Mouse (Mus musculus): ENCODE measurements around the gene Plekhh3. TPM values are rescaled to one million over a fixed set of nuclear protein-coding genes. Genes with fewer than 3 reads are reported as not detected.

Plekhh3 gene
- polyA plus RNA-seq (2014; fragmentation: Illumina TruSeq; extraction: RNeasy Lipid Tissue Mini Kit (QIAGEN cat#74804); ENCODE audit: low read depth, low replicate concordance), result not detected

DNA sequence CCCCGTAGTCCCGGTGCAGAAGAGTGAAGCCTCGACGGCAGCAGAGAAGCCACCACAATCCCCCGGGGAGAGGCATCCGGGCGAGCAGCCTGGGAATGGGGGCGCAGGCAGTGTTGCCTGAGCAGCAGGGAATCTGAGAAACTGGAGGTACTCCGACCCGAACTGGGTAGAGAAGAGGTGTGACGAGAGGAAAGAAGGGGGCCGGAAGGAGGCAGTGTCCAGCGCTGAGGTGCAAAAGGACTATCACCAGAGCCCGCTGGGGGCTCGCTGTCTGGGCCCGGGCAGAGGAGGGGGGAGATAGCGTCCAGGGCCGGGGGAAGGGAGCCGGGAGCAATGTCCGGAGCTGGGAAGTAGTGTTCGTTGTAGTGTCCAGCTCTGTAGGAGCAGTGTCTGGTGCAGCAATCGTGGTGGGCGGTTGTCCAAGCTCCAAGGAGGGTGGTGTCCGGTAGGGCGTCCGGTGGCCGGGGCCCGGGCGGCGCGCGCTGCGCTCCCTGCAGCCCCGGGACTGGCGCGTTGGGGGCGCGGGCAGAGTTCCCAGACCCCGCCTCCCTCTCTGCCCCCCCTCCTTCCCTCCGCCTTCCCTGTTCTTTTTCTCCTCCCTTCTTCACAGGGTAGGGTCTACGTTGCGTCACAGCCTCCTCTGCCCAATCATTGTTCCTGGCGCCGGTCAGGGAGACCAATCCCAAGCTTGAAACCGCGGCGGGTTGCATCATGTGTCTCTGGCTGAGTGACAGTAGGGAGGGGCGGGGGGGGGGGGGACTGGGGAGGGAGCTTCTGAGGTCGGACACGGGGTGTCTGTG, at the start of gene Plekhh3:
Plekhh3 (minus strand) TSS at position 541 of the 800 bp plus-strand sequence.

DNA sequence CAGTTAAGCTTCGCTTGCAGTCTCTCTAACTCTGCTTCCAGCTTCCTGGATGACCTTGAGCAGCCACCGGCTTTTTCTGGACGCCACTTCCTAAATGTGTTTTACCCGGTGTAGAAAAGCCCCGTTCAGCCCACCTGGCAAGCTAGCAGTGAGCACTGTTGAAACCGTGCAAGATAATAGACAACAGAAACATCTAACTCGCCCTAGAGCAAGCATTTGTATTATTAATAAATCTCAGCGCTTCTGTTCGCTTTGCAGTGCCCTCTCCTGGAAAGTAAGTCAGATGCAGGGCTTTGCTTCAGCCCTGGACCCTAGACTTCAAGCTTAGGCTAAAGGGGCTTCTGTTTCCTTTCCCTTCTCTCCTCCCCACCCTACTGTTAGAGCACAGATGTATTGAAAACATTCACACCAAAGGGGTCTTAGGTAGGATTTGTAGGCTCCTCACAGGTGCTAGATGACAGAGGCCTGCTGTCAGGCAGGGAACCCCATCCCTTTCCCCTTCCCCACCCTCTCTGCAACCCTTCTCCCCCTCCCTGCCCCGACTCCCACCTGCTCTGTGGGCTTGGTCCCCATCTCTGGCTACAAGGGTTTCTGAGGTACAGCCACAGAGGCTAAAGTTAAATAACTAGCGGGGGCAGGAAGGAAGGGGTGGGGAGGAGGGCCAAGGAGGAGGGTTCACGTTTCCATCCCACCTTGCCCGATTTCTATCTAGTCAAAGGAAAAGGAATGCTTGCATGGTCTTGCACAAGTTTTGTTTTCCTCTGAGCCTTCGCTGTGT, 3.9 kb upstream of the Plekhh3 start, which contains the start of gene Ccr10:
Ccr10 (minus strand) TSS at position 593 of the 778 bp plus-strand sequence.

DNA sequence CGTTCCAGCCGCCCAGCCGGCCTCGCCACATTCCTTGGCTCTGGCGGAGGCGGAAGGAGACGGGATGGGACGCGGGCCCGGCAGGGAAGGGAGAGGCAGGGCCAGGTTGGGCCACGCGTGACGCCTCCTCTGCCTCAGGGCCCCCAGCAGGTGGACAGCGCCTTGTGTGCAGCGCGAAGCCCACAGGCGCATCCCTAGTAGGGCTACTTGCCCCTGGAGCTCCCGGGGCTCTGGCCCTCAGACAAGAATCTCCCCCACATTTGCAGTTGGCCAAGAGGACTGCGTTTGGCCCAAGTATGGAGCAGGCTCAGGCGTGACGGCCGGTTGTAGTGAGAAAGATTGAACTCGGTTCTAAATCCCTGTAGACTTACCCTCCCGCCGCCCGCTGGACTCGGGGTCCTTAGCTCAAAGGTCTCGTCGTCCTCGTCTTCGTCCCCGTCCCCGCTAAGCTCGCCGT, 769 bp downstream of the Plekhh3 start, which contains the start of gene Cntnap1:
Cntnap1 (plus strand) TSS at position 170 of the 457 bp plus-strand sequence.

DNA sequence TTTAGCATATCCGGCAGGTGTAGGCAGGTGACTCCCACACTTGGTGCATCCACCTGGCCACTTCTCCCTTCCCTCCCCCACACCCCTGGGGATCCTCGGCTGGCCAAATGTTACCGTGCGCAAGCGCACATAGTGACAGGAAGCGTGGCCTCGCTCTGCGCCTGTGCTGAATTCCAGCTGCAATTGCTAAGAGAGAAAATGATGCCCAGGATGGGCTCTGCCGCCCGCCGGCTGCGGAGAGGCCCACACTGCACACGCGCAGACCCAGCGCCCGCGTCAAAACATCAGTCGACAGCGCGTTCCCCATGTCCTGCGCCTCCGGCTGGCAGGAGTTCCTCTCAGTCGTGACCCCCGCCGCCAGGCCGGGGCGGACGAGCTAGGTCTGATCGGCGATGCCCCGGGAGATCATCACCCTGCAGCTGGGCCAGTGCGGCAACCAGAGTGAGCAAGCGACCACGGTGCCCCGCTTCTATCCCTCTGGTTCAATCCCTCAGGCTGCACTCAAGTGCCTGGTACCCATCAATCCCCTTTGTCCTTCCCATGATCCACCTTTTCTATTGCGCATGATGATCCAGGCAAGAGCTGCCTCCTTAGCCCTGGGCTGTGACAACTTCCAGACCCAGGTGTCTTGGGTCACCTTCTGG, 15.3 kb downstream of the Plekhh3 start, which contains the start of gene Tubg2:
Tubg2 (plus strand) TSS at position 180 of the 644 bp plus-strand sequence.

DNA sequence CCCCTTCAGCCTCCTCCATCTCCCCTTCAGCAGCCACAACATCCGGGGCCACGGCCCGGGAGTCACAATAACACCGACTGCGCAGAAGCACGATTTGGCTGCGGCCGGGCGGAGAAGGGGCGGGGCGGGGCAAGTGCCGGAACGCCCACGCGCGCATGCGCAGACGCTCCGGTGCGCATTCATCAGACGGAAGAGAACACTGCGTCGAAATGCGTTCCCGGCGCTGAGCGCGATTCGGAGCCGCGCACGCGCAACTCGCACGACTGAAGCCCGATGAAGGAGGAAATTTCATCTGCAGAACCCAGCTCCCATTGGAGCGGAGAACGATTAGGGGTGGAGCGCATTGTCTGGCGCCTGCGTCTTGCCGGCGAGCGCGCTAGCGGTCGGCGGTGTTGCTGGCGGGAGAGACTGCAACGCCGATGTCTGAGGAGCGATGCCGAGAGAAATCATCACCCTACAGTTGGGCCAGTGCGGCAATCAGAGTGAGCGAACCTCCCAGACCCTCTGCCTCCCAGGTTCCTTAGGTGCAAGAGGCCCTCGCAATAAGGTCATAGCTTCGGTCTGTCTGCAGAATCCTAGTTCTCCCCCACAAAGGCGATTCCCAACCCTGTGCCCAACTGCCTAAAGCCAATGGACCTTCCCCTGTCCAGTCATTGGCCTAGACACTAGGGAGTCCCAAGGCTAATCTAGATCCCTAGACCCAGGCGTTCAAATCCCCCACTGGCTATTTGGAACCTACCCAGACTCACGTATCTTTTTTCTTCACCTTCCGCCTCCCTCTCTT, 51.2 kb downstream of the Plekhh3 start, which contains the start of the genes Retreg3 and Tubg1:
Retreg3 (minus strand) TSS at position 133 of the 784 bp plus-strand sequence.
Tubg1 (plus strand) TSS at position 178 of the 784 bp plus-strand sequence.

Other genes starting within 250 kb of the Plekhh3 start
- gene Stat3, start 231.8 kb downstream of the Plekhh3 start, polyA plus RNA-seq (2014; fragmentation: Illumina TruSeq; extraction: RNeasy Lipid Tissue Mini Kit (QIAGEN cat#74804); ENCODE audit: low read depth, low replicate concordance), result 20.1 TPM
- gene Cavin1, start 200.5 kb downstream of the Plekhh3 start, polyA plus RNA-seq (2014; fragmentation: Illumina TruSeq; extraction: RNeasy Lipid Tissue Mini Kit (QIAGEN cat#74804); ENCODE audit: low read depth, low replicate concordance), result 17.6 TPM
- 43.7 TPM for gene Atp6v0a1, start 161.9 kb downstream of the Plekhh3 start, polyA plus RNA-seq (2014; fragmentation: Illumina TruSeq; extraction: RNeasy Lipid Tissue Mini Kit (QIAGEN cat#74804); ENCODE audit: low read depth, low replicate concordance)
- 0.32 TPM for gene Naglu, start 101.3 kb downstream of the Plekhh3 start, polyA plus RNA-seq (2014; fragmentation: Illumina TruSeq; extraction: RNeasy Lipid Tissue Mini Kit (QIAGEN cat#74804); ENCODE audit: low read depth, low replicate concordance)
- not detected for gene Hsd17b1, start 92.9 kb downstream of the Plekhh3 start, polyA plus RNA-seq (2014; fragmentation: Illumina TruSeq; extraction: RNeasy Lipid Tissue Mini Kit (QIAGEN cat#74804); ENCODE audit: low read depth, low replicate concordance)
- gene Coasy, start 88.8 kb downstream of the Plekhh3 start, polyA plus RNA-seq (2014; fragmentation: Illumina TruSeq; extraction: RNeasy Lipid Tissue Mini Kit (QIAGEN cat#74804); ENCODE audit: low read depth, low replicate concordance), result 7.6 TPM
- 48.5 TPM for gene Mlx, start 84.1 kb downstream of the Plekhh3 start, polyA plus RNA-seq (2014; fragmentation: Illumina TruSeq; extraction: RNeasy Lipid Tissue Mini Kit (QIAGEN cat#74804); ENCODE audit: low read depth, low replicate concordance)
- gene Psmc3ip, start 75.9 kb downstream of the Plekhh3 start, polyA plus RNA-seq (2014; fragmentation: Illumina TruSeq; extraction: RNeasy Lipid Tissue Mini Kit (QIAGEN cat#74804); ENCODE audit: low read depth, low replicate concordance), result 3.7 TPM
- gene Retreg3, start 51.5 kb downstream of the Plekhh3 start, polyA plus RNA-seq (2014; fragmentation: Illumina TruSeq; extraction: RNeasy Lipid Tissue Mini Kit (QIAGEN cat#74804); ENCODE audit: low read depth, low replicate concordance), result 37.4 TPM
- 0.36 TPM for gene Tubg1, start 51.4 kb downstream of the Plekhh3 start, polyA plus RNA-seq (2014; fragmentation: Illumina TruSeq; extraction: RNeasy Lipid Tissue Mini Kit (QIAGEN cat#74804); ENCODE audit: low read depth, low replicate concordance)
- not detected for gene Tubg2, start 15.4 kb downstream of the Plekhh3 start, polyA plus RNA-seq (2014; fragmentation: Illumina TruSeq; extraction: RNeasy Lipid Tissue Mini Kit (QIAGEN cat#74804); ENCODE audit: low read depth, low replicate concordance)
- not detected for gene Cntnap1, start 828 bp downstream of the Plekhh3 start, polyA plus RNA-seq (2014; fragmentation: Illumina TruSeq; extraction: RNeasy Lipid Tissue Mini Kit (QIAGEN cat#74804); ENCODE audit: low read depth, low replicate concordance)
- gene Ccr10, start 4.1 kb upstream of the Plekhh3 start, polyA plus RNA-seq (2014; fragmentation: Illumina TruSeq; extraction: RNeasy Lipid Tissue Mini Kit (QIAGEN cat#74804); ENCODE audit: low read depth, low replicate concordance), result not detected
- 30.4 TPM for gene Ezh1, start 55.1 kb upstream of the Plekhh3 start, polyA plus RNA-seq (2014; fragmentation: Illumina TruSeq; extraction: RNeasy Lipid Tissue Mini Kit (QIAGEN cat#74804); ENCODE audit: low read depth, low replicate concordance)
- gene Ramp2, start 74.7 kb upstream of the Plekhh3 start, polyA plus RNA-seq (2014; fragmentation: Illumina TruSeq; extraction: RNeasy Lipid Tissue Mini Kit (QIAGEN cat#74804); ENCODE audit: low read depth, low replicate concordance), result 6.7 TPM
- 115 TPM for gene Vps25, start 82.4 kb upstream of the Plekhh3 start, polyA plus RNA-seq (2014; fragmentation: Illumina TruSeq; extraction: RNeasy Lipid Tissue Mini Kit (QIAGEN cat#74804); ENCODE audit: low read depth, low replicate concordance)
- gene Wnk4, start 89.2 kb upstream of the Plekhh3 start, polyA plus RNA-seq (2014; fragmentation: Illumina TruSeq; extraction: RNeasy Lipid Tissue Mini Kit (QIAGEN cat#74804); ENCODE audit: low read depth, low replicate concordance), result 2.6 TPM
- 4.6 TPM for gene Cntd1, start 107.7 kb upstream of the Plekhh3 start, polyA plus RNA-seq (2014; fragmentation: Illumina TruSeq; extraction: RNeasy Lipid Tissue Mini Kit (QIAGEN cat#74804); ENCODE audit: low read depth, low replicate concordance)
- gene Coa3, start 107.8 kb upstream of the Plekhh3 start, polyA plus RNA-seq (2014; fragmentation: Illumina TruSeq; extraction: RNeasy Lipid Tissue Mini Kit (QIAGEN cat#74804); ENCODE audit: low read depth, low replicate concordance), result 13.9 TPM
- 96.1 TPM for gene Becn1, start 130.9 kb upstream of the Plekhh3 start, polyA plus RNA-seq (2014; fragmentation: Illumina TruSeq; extraction: RNeasy Lipid Tissue Mini Kit (QIAGEN cat#74804); ENCODE audit: low read depth, low replicate concordance)
- gene Psme3, start 144.9 kb upstream of the Plekhh3 start, polyA plus RNA-seq (2014; fragmentation: Illumina TruSeq; extraction: RNeasy Lipid Tissue Mini Kit (QIAGEN cat#74804); ENCODE audit: low read depth, low replicate concordance), result 180 TPM
- gene Aoc2, start 153.7 kb upstream of the Plekhh3 start, polyA plus RNA-seq (2014; fragmentation: Illumina TruSeq; extraction: RNeasy Lipid Tissue Mini Kit (QIAGEN cat#74804); ENCODE audit: low read depth, low replicate concordance), result 0.28 TPM
- gene Aoc3, start 159.3 kb upstream of the Plekhh3 start, polyA plus RNA-seq (2014; fragmentation: Illumina TruSeq; extraction: RNeasy Lipid Tissue Mini Kit (QIAGEN cat#74804); ENCODE audit: low read depth, low replicate concordance), result 2.3 TPM
- 542 TPM for gene G6pc, start 196.2 kb upstream of the Plekhh3 start, polyA plus RNA-seq (2014; fragmentation: Illumina TruSeq; extraction: RNeasy Lipid Tissue Mini Kit (QIAGEN cat#74804); ENCODE audit: low read depth, low replicate concordance)
- gene Aarsd1, start 246.3 kb upstream of the Plekhh3 start, polyA plus RNA-seq (2014; fragmentation: Illumina TruSeq; extraction: RNeasy Lipid Tissue Mini Kit (QIAGEN cat#74804); ENCODE audit: low read depth, low replicate concordance), result 10.7 TPM